Mouse (Mus musculus): ENCODE results near the gene 3110040N11Rik. TPM values are rescaled to one million over a fixed set of nuclear protein-coding genes. Genes with fewer than 3 reads are reported as not detected.

3110040N11Rik gene
- polyA plus RNA-seq, 1 experiment from 2014 or later, result 36.4 TPM

- Histone ChIP-seq H3K4me2 (peak overlapping the region; percentile 87), H3K36me3 (peaks cover 49% of the 10 kb centered on the region), H3K9ac (peak overlapping the region; percentile 88), H3K27me3 (replicated peaks) (no peaks in the 10 kb centered on the region), H3K9me3 (no peaks in the 10 kb centered on the region), H3K4me3 (peak overlapping the region; percentile 66), H3K27ac (replicated peaks) (peak overlapping the region; percentile 96), H3K4me1 (peaks cover 17% of the 10 kb centered on the region)
- 3% methylated on average over 5 of the region's 5 CpGs for WGBS
- no peak; the same call in 1 of the 2 replicates for ATAC-seq (ENCODE audit: extremely low read depth, insufficient number of reproducible peaks, low FRiP score, low TSS enrichment)
These were observed 742 bp downstream of the 3110040N11Rik start for GRCm38 (mm10) chr7:81788536-81788935.

GRCm38 (mm10) chr7:81777667-81778218 is 11.5 kb downstream of the 3110040N11Rik start:
- no peak overlapping the region for H3K27ac ChIP-seq (replicated peaks)
- ATAC-seq (ENCODE audit: extremely low read depth, insufficient number of reproducible peaks, low FRiP score, low TSS enrichment), result no peak
- H3K27me3 ChIP-seq (replicated peaks), result no peaks in the 10 kb centered on the region
- peaks cover 7% of the 10 kb centered on the region for H3K4me1 ChIP-seq
- H3K4me3 ChIP-seq, result no peak overlapping the region
- WGBS, result 69% methylated on average over 10 of the region's 10 CpGs
- peaks cover 46% of the 10 kb centered on the region for H3K36me3 ChIP-seq
- no peak overlapping the region for H3K9ac ChIP-seq
- H3K4me2 ChIP-seq, result no peak overlapping the region
- H3K9me3 ChIP-seq, result peaks cover 9% of the 10 kb centered on the region

- H3K36me3 ChIP-seq, result peaks cover 30% of the 10 kb centered on the region
- ATAC-seq (ENCODE audit: extremely low read depth, insufficient number of reproducible peaks, low FRiP score, low TSS enrichment), result no peak
- H3K4me2 ChIP-seq, result no peak overlapping the region
- H3K9me3 ChIP-seq, result 0 out of 2 replicates have a peak, but pooled peaks cover 2% of the 10 kb centered on the region
- H3K4me1 ChIP-seq, result peaks cover 11% of the 10 kb centered on the region
- WGBS, result 80% methylated on average over 5 of the region's 5 CpGs
- no peak overlapping the region for H3K9ac ChIP-seq
- no peaks in the 10 kb centered on the region for H3K27me3 ChIP-seq (replicated peaks)
- no peak overlapping the region for H3K4me3 ChIP-seq
- no peak overlapping the region for H3K27ac ChIP-seq (replicated peaks)
These were observed 14.0 kb downstream of the 3110040N11Rik start for GRCm38 (mm10) chr7:81775325-81775724.

- WGBS, result 57% methylated on average over 10 of the region's 10 CpGs
- H3K9me3 ChIP-seq, result no peaks in the 10 kb centered on the region
- peaks cover 11% of the 10 kb centered on the region for H3K4me1 ChIP-seq
These were observed 16.3 kb downstream of the 3110040N11Rik start for GRCm38 (mm10) chr7:81772786-81773539.

GRCm38 (mm10) chr7:81763110-81763845 is 26.0 kb downstream of the 3110040N11Rik start:
- Histone ChIP-seq H3K4me1 (peaks cover 24% of the 10 kb centered on the region), H3K4me2 (peak overlapping the region; percentile 98), H3K9me3 (no peaks in the 10 kb centered on the region), H3K4me3 (peak overlapping the region; percentile 100), H3K27ac (replicated peaks) (peak overlapping the region; percentile 90), H3K27me3 (replicated peaks) (no peaks in the 10 kb centered on the region), H3K9ac (peak overlapping the region; percentile 97), H3K36me3 (no peaks in the 10 kb centered on the region; the same call in 1 of the 2 replicates)
- ATAC-seq (ENCODE audit: extremely low read depth, insufficient number of reproducible peaks, low FRiP score, low TSS enrichment), result peak; percentile 52
- under 1% methylated on average over 60 of the region's 60 CpGs for WGBS

More at GRCm38 (mm10) chr7:81772786-81773539, 16.3 kb downstream of the 3110040N11Rik start:
- H3K27ac ChIP-seq (replicated peaks), result no peak overlapping the region
- no peaks in the 10 kb centered on the region for H3K27me3 ChIP-seq (replicated peaks)
- H3K4me3 ChIP-seq, result no peak overlapping the region
- H3K9ac ChIP-seq, result no peak overlapping the region
- peaks cover 20% of the 10 kb centered on the region; the same call in 1 of the 2 replicates for H3K36me3 ChIP-seq
- no peak overlapping the region for H3K4me2 ChIP-seq
- ATAC-seq (ENCODE audit: extremely low read depth, insufficient number of reproducible peaks, low FRiP score, low TSS enrichment), result no peak

GRCm38 (mm10) chr7:81762180-81763109 is 26.8 kb downstream of the 3110040N11Rik start, which contains the start of gene Ramac:
Ramac (plus strand) TSS chr7:81762925.
- Histone ChIP-seq H3K27ac (replicated peaks) (peak within 1 kb of the TSS; percentile 90), H3K4me3 (peak within 1 kb of the TSS; percentile 100), H3K9ac (peak within 1 kb of the TSS; percentile 97), H3K36me3 (no peaks in the 10 kb centered on the region), H3K4me2 (peak within 1 kb of the TSS; percentile 98), H3K27me3 (replicated peaks) (no peaks in the 10 kb centered on the region), H3K4me1 (peaks cover 24% of the 10 kb centered on the region), H3K9me3 (no peaks in the 10 kb centered on the region)
- peak; percentile 95 for ATAC-seq (ENCODE audit: extremely low read depth, insufficient number of reproducible peaks, low FRiP score, low TSS enrichment)
- WGBS, result under 1% methylated on average over 56 of the region's 56 CpGs

GRCm38 (mm10) chr7:81747956-81748355 is 41.3 kb downstream of the 3110040N11Rik start:
- H3K9ac ChIP-seq, result no peak overlapping the region
- peaks cover 6% of the 10 kb centered on the region; the same call in 1 of the 2 replicates for H3K4me1 ChIP-seq
- ATAC-seq (ENCODE audit: extremely low read depth, insufficient number of reproducible peaks, low FRiP score, low TSS enrichment), result no peak
- no peak overlapping the region for H3K4me3 ChIP-seq
- no peaks in the 10 kb centered on the region for H3K36me3 ChIP-seq
- no peaks in the 10 kb centered on the region for H3K9me3 ChIP-seq
- no peak overlapping the region for H3K4me2 ChIP-seq
- no peak overlapping the region for H3K27ac ChIP-seq (replicated peaks)
- WGBS, result 78% methylated on average over 3 of the region's 3 CpGs
- no peaks in the 10 kb centered on the region for H3K27me3 ChIP-seq (replicated peaks)

GRCm38 (mm10) chr7:81744145-81744544 is 45.1 kb downstream of the 3110040N11Rik start:
- Histone ChIP-seq H3K27me3 (replicated peaks) (no peaks in the 10 kb centered on the region), H3K27ac (replicated peaks) (no peak overlapping the region), H3K9me3 (no peaks in the 10 kb centered on the region), H3K36me3 (no peaks in the 10 kb centered on the region), H3K4me3 (no peak overlapping the region), H3K4me2 (no peak overlapping the region), H3K9ac (no peak overlapping the region), H3K4me1 (peaks cover 6% of the 10 kb centered on the region; the same call in 1 of the 2 replicates)
- 54% methylated on average over 4 of the region's 4 CpGs for WGBS
- ATAC-seq (ENCODE audit: extremely low read depth, insufficient number of reproducible peaks, low FRiP score, low TSS enrichment), result no peak

GRCm38 (mm10) chr7:81740010-81740409 is 49.3 kb downstream of the 3110040N11Rik start:
- no peak for ATAC-seq (ENCODE audit: extremely low read depth, insufficient number of reproducible peaks, low FRiP score, low TSS enrichment)
- H3K9ac ChIP-seq, result no peak overlapping the region
- no peak overlapping the region for H3K27ac ChIP-seq (replicated peaks)
- peaks cover 6% of the 10 kb centered on the region; the same call in 1 of the 2 replicates for H3K4me1 ChIP-seq
- no peaks in the 10 kb centered on the region for H3K36me3 ChIP-seq
- 81% methylated on average over 7 of the region's 7 CpGs for WGBS
- no peak overlapping the region for H3K4me3 ChIP-seq
- no peaks in the 10 kb centered on the region for H3K27me3 ChIP-seq (replicated peaks)
- no peak overlapping the region for H3K4me2 ChIP-seq
- no peaks in the 10 kb centered on the region for H3K9me3 ChIP-seq

GRCm38 (mm10) chr7:81738720-81739385 is 50.4 kb downstream of the 3110040N11Rik start:
- no peak overlapping the region for H3K4me2 ChIP-seq
- 65% methylated on average over 8 of the region's 8 CpGs for WGBS
- H3K27me3 ChIP-seq (replicated peaks), result no peaks in the 10 kb centered on the region
- no peaks in the 10 kb centered on the region for H3K36me3 ChIP-seq
- ATAC-seq (ENCODE audit: extremely low read depth, insufficient number of reproducible peaks, low FRiP score, low TSS enrichment), result no peak
- H3K27ac ChIP-seq (replicated peaks), result no peak overlapping the region
- peaks cover 3% of the 10 kb centered on the region; the same call in 1 of the 2 replicates for H3K4me1 ChIP-seq
- H3K4me3 ChIP-seq, result no peak overlapping the region
- H3K9me3 ChIP-seq, result no peaks in the 10 kb centered on the region
- H3K9ac ChIP-seq, result no peak overlapping the region
